Mouse (Mus musculus) megakaryocyte, embryonic 14.5 days (primary cell): ENCODE results near the gene Zfp385b.

Experiments
- FLI1 ChIP-seq: IDR thresholded peaks from 2 replicates; pipeline ENCODE4 v1.6.1; 2012; ENCODE audit warnings: low read length, inconsistent platforms, mixed read lengths
- GATA1 ChIP-seq: IDR thresholded peaks from 3 replicates; pipeline ENCODE4 v1.6.1; 2012; ENCODE audit warnings: mixed read lengths, low read length, inconsistent platforms, borderline replicate concordance

- TF ChIP-seq GATA1 (no peak), FLI1 (no peak)
Observed at GRCm38 (mm10) chr2:77863522-77863921, 44.1 kb upstream of the Zfp385b start.
